Mouse (Mus musculus): ENCODE measurements at regions not wholly inside any gene's neighbourhood (a gene's known extent, or its start where the extent isn't known, plus 50 kb on each side); places are given as distances from the start of the nearest gene placed in this dataset.

DNA sequence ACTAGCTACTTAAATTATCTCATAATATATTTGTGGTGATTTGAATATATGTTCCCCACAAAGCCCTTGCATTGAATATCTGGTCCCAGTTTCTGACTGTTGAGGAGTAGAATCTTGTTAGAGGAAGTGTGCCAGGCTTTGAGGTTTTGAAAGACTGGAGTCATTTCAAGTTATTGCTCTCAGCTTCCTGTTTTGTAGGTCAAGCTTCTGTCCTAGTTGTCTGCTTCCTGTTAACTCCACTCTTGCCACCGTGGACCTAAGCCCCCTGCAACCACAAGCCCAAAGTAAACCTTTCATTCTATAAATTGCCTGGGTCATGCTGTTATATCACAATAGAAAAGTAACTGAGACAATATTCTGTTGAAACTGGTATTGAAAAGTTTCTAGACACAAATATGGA is 1232.3 kb upstream of the Lrrc6 start:
- no peak for TF ChIP-seq CTCF (IDR thresholded peaks at IDR 0.05; ENCODE audit: extremely low read depth, insufficient read depth, low read length)
- no peak for TF ChIP-seq POLR2A (IDR thresholded peaks at IDR 0.05; ENCODE audit: extremely low read depth, insufficient read depth, low read length)
